Mouse (Mus musculus) liver, postnatal 0 days (tissue): ENCODE measurements around the gene Pptc7. TPM values are rescaled to one million over a fixed set of nuclear protein-coding genes. Genes with fewer than 3 reads are reported as not detected.

Source experiments
- ATAC-seq: fragments of 200-750 bp; cut with Nextera tagmentation; 2 replicates; pipeline ENCODE4 v1.8.0; 2017; ENCODE audit warnings: mild to moderate bottlenecking, moderate library complexity
- DNase-seq: peaks from one replicate; pipeline ENCODE4 v3.0.0-alpha.2; 2016
- H3K27ac ChIP-seq: fragments of 300-500 bp; sonication (generic); 2 replicates; pipeline ENCODE4 v1.5.1; 2014; ENCODE audit warnings: antibody characterized with exemption, moderate library complexity, mild to moderate bottlenecking, low read depth
- H3K27me3 ChIP-seq: fragments of 300-500 bp; sonication (generic); 2 replicates; pipeline ENCODE4 v1.6.1; 2014; ENCODE audit warnings: low read length, control low read depth, mixed read lengths; ENCODE audit not compliant: insufficient read depth
- H3K36me3 ChIP-seq: fragments of 300-500 bp; sonication (generic); replicated peaks from 2 replicates; pipeline ENCODE4 v1.6.1; 2014; ENCODE audit warnings: mild to moderate bottlenecking, control low read depth, low read length, moderate library complexity, mixed read lengths; ENCODE audit not compliant: insufficient read depth
- H3K4me1 ChIP-seq: fragments of 300-500 bp; sonication (generic); 2 replicates; pipeline ENCODE4 v1.6.1; 2014; ENCODE audit warnings: antibody characterized with exemption, mild to moderate bottlenecking, control low read depth; ENCODE audit not compliant: insufficient read depth
- H3K4me2 ChIP-seq: fragments of 300-500 bp; sonication (generic); 2 replicates; pipeline ENCODE4 v1.6.1; 2014; ENCODE audit warnings: low read depth, mild to moderate bottlenecking, low read length, moderate library complexity, mixed read lengths
- H3K4me3 ChIP-seq: fragments of 300-500 bp; sonication (generic); 2 replicates; pipeline ENCODE4 v1.5.1; 2014; ENCODE audit warnings: low read depth, low read length
- H3K9ac ChIP-seq: fragments of 300-500 bp; sonication (generic); replicated peaks from 2 replicates; pipeline ENCODE4 v1.6.1; 2014; ENCODE audit warnings: mild to moderate bottlenecking, moderate library complexity
- H3K9me3 ChIP-seq: fragments of 300-500 bp; sonication (generic); 2 replicates; pipeline ENCODE4 v1.6.1; 2016; ENCODE audit warnings: mild to moderate bottlenecking, control low read depth, low read length, mixed read lengths
- CTCF ChIP-seq: sonication (generic); IDR thresholded peaks from 2 replicates; pipeline ENCODE4 v1.5.1; 2016; ENCODE audit warnings: antibody characterized with exemption, low read depth
- EP300 ChIP-seq: IDR thresholded peaks from 2 replicates; pipeline ENCODE4 v1.6.1; 2016; ENCODE audit warnings: antibody characterized with exemption, low read depth, mild to moderate bottlenecking
- WGBS: fragments of 180-500 bp; shearing (Covaris S2); extraction: QIAGEN DNeasy Blood & Tissue Kit; methylation state at CpG from one replicate; pipeline ENCODE4 v1.1.7; 2014; ENCODE audit not compliant: insufficient replicate concordance; 5-methylcytosine and 5-hydroxymethylcytosine counted together
- polyA plus RNA-seq: library from polyadenylated mRNA; unstranded; fragments of >200 nt; fragmentation: Nextera tagmentation; extraction: Ambion mirVana; gene quantifications from 2 replicates; pipeline ENCODE4 v1.2.1, GENCODE M21; 2015

Gene Pptc7
- polyA plus RNA-seq, 1 experiment from 2014 or later: 4.4 TPM

DNA sequence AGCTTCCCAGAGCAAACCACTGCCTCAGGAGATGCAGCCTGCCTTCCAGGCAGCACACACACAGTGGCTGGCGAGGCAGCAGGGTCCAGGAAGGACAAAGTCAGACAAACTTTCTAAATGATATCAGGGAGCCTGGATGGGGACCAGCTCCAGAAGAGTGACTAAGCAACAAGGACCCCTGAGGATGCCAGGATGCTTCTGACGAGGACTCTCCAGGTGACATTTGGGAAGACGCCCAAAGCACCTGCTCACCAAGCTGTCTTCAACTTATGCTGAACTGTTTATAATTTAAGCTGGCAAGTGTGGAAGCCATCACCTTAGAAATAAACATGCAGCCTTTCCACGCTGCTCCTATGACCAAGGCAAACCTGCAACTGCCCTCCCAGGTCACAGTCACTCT lies 34.9 kb upstream of the Pptc7 start:
- 72% methylated on average over 4 of the region's 4 CpGs for WGBS
- ATAC-seq (no peak), DNase-seq (no peak)
- Histone ChIP-seq H3K4me1 (no peaks in the 10 kb centered on the region), H3K9ac (no peak overlapping the region), H3K27me3 (no peaks in the 10 kb centered on the region), H3K36me3 (peaks cover 5% of the 10 kb centered on the region; the same call in 1 of the 2 replicates), H3K4me3 (no peak overlapping the region), H3K9me3 (no peaks in the 10 kb centered on the region), H3K4me2 (no peak overlapping the region), H3K27ac (no peak overlapping the region)
- TF ChIP-seq EP300 (no peak), CTCF (no peak)

DNA sequence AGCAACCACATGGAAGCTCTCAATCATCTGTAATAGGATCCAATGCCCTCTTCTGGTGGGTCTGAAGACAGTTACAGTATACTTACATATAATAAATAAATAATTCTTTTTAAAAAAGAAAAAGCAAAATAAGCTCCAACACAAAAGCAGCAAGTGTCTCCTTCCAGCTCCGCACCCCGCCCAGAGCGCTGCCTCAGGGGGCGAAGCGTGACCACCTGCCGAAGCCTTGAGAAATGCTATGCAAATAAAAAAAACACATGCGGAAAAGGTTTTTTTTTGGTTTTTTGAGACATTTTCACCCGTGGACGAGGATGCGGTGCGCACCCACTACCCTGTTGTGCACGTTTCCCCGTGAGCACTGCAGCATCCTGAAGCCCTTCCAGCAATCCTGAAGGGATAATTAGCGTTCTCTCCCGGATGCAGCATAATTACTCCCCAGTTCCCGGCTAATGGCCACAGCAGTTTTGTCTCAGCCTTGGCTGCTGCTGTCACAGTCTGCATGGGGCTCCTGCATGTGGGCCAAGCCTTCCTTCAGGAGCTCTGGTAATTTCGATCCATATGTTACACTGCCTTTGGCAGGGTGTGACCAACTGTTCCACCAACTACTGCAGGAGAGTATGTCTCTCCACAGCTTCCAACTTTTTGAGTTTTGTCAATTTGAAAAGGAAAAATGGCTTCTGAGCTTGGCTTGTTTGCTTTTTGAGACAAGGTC lies 32.1 kb upstream of the Pptc7 start:
- no peak overlapping the region for H3K4me3 ChIP-seq

DNA sequence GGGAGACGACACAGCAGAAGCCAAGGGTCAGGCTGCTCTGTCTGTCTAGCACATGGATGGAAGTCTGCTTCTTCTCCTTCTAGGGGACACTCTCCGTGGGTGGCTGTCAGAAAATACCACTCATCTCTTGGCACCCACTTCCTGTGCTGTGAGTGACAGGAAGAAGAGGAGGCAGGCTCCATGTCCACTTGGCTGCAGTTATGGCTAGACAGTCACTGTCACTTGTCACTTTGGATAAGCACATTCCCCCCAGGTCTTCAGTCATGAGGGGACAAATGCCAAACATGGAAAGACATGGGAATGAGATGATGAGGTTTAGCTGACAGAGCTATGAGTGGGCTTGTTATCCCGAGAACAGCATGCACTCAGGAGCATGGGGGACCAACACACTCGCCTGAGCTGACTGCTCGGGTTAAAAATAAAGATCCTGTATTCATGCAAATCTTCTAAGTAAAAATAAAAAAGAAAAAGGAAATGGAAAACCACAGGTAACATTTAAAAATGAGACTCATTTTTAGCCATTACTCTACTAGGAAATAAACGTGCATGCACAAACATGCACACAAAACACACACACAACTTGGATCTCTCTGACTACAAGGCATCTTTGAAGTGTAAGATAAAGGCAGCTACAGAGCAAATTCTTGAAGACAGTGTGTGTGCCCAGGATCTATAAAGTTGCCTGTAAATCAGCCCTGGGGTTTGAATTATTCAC lies 26.0 kb upstream of the Pptc7 start:
- no peak overlapping the region for H3K27ac ChIP-seq
- H3K27me3 ChIP-seq: no peaks in the 10 kb centered on the region
- ATAC-seq (no peak), DNase-seq (no peak)
- H3K4me3 ChIP-seq: no peak overlapping the region
- WGBS: 52% methylated on average over 6 of the region's 6 CpGs
- no peaks in the 10 kb centered on the region for H3K9me3 ChIP-seq
- TF ChIP-seq CTCF: no peak
- TF ChIP-seq EP300: no peak
- peaks cover 16% of the 10 kb centered on the region for H3K36me3 ChIP-seq
- H3K9ac ChIP-seq: no peak overlapping the region
- H3K4me2 ChIP-seq: peak overlapping the region; percentile 2; the same call in 1 of the 2 replicates
- peaks cover 5% of the 10 kb centered on the region; the same call in 1 of the 2 replicates for H3K4me1 ChIP-seq

More for the DNA sequence above, 32.1 kb upstream of the Pptc7 start:
- Histone ChIP-seq H3K36me3 (peaks cover 19% of the 10 kb centered on the region), H3K27ac (no peak overlapping the region), H3K9ac (no peak overlapping the region), H3K4me1 (no peaks in the 10 kb centered on the region), H3K27me3 (no peaks in the 10 kb centered on the region), H3K4me2 (no peak overlapping the region), H3K9me3 (no peaks in the 10 kb centered on the region)
- ATAC-seq (no peak), DNase-seq (no peak)
- 89% methylated on average over 17 of the region's 17 CpGs for WGBS
- TF ChIP-seq EP300 (no peak), CTCF (no peak)

DNA sequence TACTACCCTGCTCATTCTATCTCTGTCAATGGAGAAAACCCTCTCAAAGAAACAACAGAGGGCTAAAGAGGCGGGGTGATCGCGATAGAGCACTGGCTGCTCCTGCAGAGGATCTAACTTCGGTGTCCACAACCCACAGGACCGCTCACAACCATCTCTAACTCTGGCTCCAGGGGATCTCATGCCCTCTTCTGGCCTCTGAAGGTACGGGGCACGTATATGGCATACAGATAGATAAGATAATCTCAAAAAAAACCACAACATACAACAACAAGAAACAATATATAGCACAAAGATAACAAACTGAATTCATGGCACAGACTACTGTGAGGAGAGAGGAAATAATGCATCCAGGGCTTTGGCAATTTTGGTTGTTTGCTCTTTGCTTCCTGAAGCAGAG lies 22.1 kb upstream of the Pptc7 start:
- ATAC-seq: no peak

DNA sequence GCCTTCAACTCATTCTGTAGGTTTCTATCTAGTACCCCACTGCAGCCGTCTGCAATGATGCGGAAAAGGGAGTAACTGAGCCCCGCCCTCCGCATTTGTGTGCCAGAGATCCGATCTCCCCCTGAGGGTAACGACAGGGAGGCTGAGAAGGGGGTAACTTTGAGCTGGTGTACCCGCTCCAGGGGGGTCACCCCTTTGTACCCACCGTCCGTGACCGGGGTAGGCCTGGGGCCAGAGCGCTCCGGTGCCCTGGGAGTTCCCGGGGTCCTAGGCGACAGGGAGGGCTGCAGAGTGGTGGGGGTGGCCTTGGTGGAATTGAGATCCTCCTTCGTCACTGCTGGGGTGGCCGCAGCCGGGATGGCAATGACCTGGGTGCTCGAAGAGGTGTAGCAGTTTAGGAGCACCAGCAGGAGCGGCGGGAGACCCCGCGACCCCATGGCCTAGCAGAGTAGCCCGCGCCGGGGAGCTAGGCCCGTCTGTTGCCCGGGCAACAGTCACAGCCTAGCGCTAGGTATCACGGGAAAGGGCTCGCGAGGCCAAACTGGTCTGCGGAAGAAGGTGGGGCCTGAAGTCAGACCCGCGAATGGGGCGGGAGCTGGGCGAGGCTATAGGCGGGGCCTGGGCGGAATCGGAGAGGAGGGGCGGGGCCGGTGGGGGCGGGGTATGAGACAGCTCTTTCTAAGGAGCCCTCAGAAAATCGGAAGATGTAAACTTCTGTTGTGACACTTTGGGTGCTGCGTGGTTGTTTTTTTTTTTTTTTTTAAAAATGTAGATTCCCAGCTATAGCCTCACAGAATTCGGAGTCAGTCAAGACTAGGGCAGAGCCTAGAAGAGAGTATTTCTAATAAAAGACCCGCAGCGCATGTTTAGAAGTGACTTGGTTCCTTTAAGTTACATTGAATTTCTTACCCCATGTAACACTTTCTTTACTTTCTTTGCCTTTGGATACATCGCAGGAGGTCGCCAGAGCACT lies 19.9 kb upstream of the Pptc7 start, which contains the start of gene Tctn1:
Tctn1 (minus strand) TSS at position 528 of the 973 bp plus-strand sequence.
- Histone ChIP-seq H3K4me1 (peaks cover 15% of the 10 kb centered on the region), H3K27me3 (no peaks in the 10 kb centered on the region), H3K27ac (peak within 1 kb of the TSS; percentile 61), H3K9me3 (no peaks in the 10 kb centered on the region), H3K4me3 (peak within 1 kb of the TSS; percentile 77), H3K9ac (peak within 1 kb of the TSS; percentile 68), H3K36me3 (no peaks in the 10 kb centered on the region), H3K4me2 (peak within 1 kb of the TSS; percentile 78)
- ATAC-seq (peak; percentile 99), DNase-seq (peak; percentile 98)
- TF ChIP-seq EP300 (no peak), CTCF (no peak)
- WGBS: 2% methylated on average over 49 of the region's 49 CpGs

More for the DNA sequence above, 22.1 kb upstream of the Pptc7 start:
- no peak for TF ChIP-seq EP300
- peak; percentile 61 for TF ChIP-seq CTCF
- DNase-seq: no peak
- H3K36me3 ChIP-seq: no peaks in the 10 kb centered on the region; the same call in 1 of the 2 replicates
- H3K4me2 ChIP-seq: no peak overlapping the region
- H3K9me3 ChIP-seq: no peaks in the 10 kb centered on the region
- no peak overlapping the region for H3K27ac ChIP-seq
- no peak overlapping the region for H3K9ac ChIP-seq
- 38% methylated on average over 7 of the region's 7 CpGs for WGBS
- H3K4me1 ChIP-seq: peaks cover 6% of the 10 kb centered on the region
- no peaks in the 10 kb centered on the region for H3K27me3 ChIP-seq
- H3K4me3 ChIP-seq: no peak overlapping the region
